Mouse (Mus musculus): ENCODE results near the gene Serpinb2. TPM values are rescaled to one million over a fixed set of nuclear protein-coding genes. Genes with fewer than 3 reads are reported as not detected.

The Serpinb2 gene
- 0.36 and 0.91 TPM in 2 replicates for polyA plus RNA-seq (2015; fragmentation: Nextera tagmentation; extraction: Ambion mirVana)

DNA sequence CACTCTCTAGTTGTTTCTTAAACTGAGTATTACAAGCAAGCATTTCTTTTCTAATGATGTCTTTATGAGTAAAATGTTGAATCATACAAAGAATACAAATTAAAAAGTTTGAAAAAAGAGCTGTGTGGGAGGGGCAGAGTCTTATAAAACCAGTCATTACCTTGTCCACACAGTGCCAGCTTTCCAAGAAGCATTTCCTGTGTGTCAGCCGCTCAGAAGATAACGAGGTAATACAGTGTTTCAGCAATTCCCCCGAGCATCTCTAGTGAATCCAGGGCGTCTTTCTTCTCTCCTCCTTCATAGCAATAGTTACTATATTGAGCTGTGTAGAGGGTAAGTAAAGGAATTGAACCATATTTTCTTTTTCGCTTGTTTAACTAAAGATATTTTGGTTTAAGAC is at the start of gene Serpinb2:
TSS of gene Serpinb2 (plus strand) at position 172 of the 400 bp plus-strand sequence.

Other genes with a start within 250 kb of the Serpinb2 start
- not detected in 2 replicates for gene Serpinb3b, start 233.1 kb upstream of the Serpinb2 start, polyA plus RNA-seq (2015; fragmentation: Nextera tagmentation; extraction: Ambion mirVana)
- gene Serpinb3c, start 233.1 kb upstream of the Serpinb2 start, polyA plus RNA-seq (2015; fragmentation: Nextera tagmentation; extraction: Ambion mirVana), result 0.09 TPM in 1 of 2 replicates, not detected in the other
- gene Serpinb11, start 150.2 kb upstream of the Serpinb2 start, polyA plus RNA-seq (2015; fragmentation: Nextera tagmentation; extraction: Ambion mirVana), result 0.11 TPM in 1 of 2 replicates, not detected in the other
- 0.83 and 1.1 TPM in 2 replicates for gene Serpinb7, start 111.8 kb upstream of the Serpinb2 start, polyA plus RNA-seq (2015; fragmentation: Nextera tagmentation; extraction: Ambion mirVana)
- gene Serpinb8, start 78.6 kb downstream of the Serpinb2 start, polyA plus RNA-seq (2015; fragmentation: Nextera tagmentation; extraction: Ambion mirVana), result 3.0 and 4.2 TPM in 2 replicates

Data from adrenal gland, postnatal 0 days (tissue).